Comparison of ENCODE assay signal across 11 mouse cellular contexts in genomic region chr17:29123578-29124174, GRCm38 (mm10). TPM values are rescaled to one million over a fixed set of nuclear protein-coding genes. Genes with fewer than 3 reads are reported as not detected.
DNase-seq lines count a peak whose midpoint lies in the region; ATAC-seq lines count a peak whose summit lies in the region.
"Had no signal": no experiment of that assay in that cellular context is flagged by ENCODE, and none has a peak within 500 bp of the region (broad histone marks: within the 10 kb centered on the region; RNA-seq: fewer than 3 reads in every experiment).

No protein-coding gene starts in this region.

- intact Hi-C loops in heart, postnatal 14 days (cut with DNase I): no loop called here
- intact Hi-C loops in gastrocnemius, postnatal 36 days (cut with DNase I): no loop called here

- peak overlapping the region; percentile 6 for H3K4me2 ChIP-seq in intestine, embryonic 16.5 days (ENCODE audit: low read depth, low read length)
- H3K4me2 ChIP-seq in liver, embryonic 16.5 days (ENCODE audit: low read depth, low read length): no peak overlapping the region

- no peaks in the 10 kb centered on the region for H3K9me3 ChIP-seq in intestine, embryonic 16.5 days (ENCODE audit: control insufficient read depth, low read length)
- no peaks in the 10 kb centered on the region for H3K9me3 ChIP-seq in liver, embryonic 16.5 days (replicated peaks; ENCODE audit: control insufficient read depth, low read length)
- H3K9me3 ChIP-seq: hindbrain, embryonic 10.5 days; midbrain, embryonic 10.5 days had no signal

- peak; percentile 69 for DNase-seq in heart, adult 11 months
- DNase-seq in heart, postnatal 14 days: no peak
- peak; percentile 50 for DNase-seq in 3T3-L1 (ENCODE audit: low read depth, low spot score)
- no peak for DNase-seq in cerebellum, adult 18-20 months
- no peak for DNase-seq in gastrocnemius, postnatal 36 days
- no peak for DNase-seq in layer of hippocampus, adult 9-11 months
- DNase-seq: B cell, adult 2 months had no signal

- H3K27me3 ChIP-seq in intestine, embryonic 16.5 days (replicated peaks; ENCODE audit: control insufficient read depth, insufficient read depth, low read length): no peaks in the 10 kb centered on the region
- no peaks in the 10 kb centered on the region for H3K27me3 ChIP-seq in liver, embryonic 16.5 days (ENCODE audit: control insufficient read depth, insufficient read depth, low read depth, low read length)

- peak; percentile 96 for ATAC-seq in intestine, embryonic 16.5 days
- peak; percentile 55; the same call in 1 of the 2 replicates for ATAC-seq in liver, embryonic 16.5 days (ENCODE audit: low read depth)

- H3K36me3 ChIP-seq in intestine, embryonic 16.5 days (ENCODE audit: control insufficient read depth, insufficient read depth, low read length): no peaks in the 10 kb centered on the region
- H3K36me3 ChIP-seq in liver, embryonic 16.5 days (ENCODE audit: control insufficient read depth, insufficient read depth): no peaks in the 10 kb centered on the region
- H3K36me3 ChIP-seq: hindbrain, embryonic 10.5 days; midbrain, embryonic 10.5 days had no signal

- H3K4me3 ChIP-seq in intestine, embryonic 16.5 days (ENCODE audit: low read length): no peak overlapping the region
- H3K4me3 ChIP-seq in liver, embryonic 16.5 days (ENCODE audit: low read depth, low read length): no peak overlapping the region
- H3K4me3 ChIP-seq: hindbrain, embryonic 10.5 days; midbrain, embryonic 10.5 days had no signal

- 25% methylated on average over 6 of the region's 6 CpGs for WGBS in intestine, embryonic 16.5 days
- 51% methylated on average over 6 of the region's 6 CpGs for WGBS in liver, embryonic 16.5 days (ENCODE audit: insufficient replicate concordance)

- H3K27ac ChIP-seq in intestine, embryonic 16.5 days (ENCODE audit: low read length): peak overlapping the region; percentile 83
- no peak overlapping the region for H3K27ac ChIP-seq in liver, embryonic 16.5 days (ENCODE audit: low read length)
- H3K27ac ChIP-seq: hindbrain, embryonic 10.5 days; midbrain, embryonic 10.5 days had no signal

- H3K9ac ChIP-seq in intestine, embryonic 16.5 days (ENCODE audit: low read depth, low read length): no peak overlapping the region
- no peak overlapping the region for H3K9ac ChIP-seq in liver, embryonic 16.5 days (ENCODE audit: low read depth, low read length)

- H3K4me1 ChIP-seq in intestine, embryonic 16.5 days (ENCODE audit: control insufficient read depth, insufficient read depth, low read length): peaks cover 15% of the 10 kb centered on the region
- peaks cover 3% of the 10 kb centered on the region for H3K4me1 ChIP-seq in liver, embryonic 16.5 days (ENCODE audit: control insufficient read depth, low read depth, low read length)
- H3K4me1 ChIP-seq: hindbrain, embryonic 10.5 days; midbrain, embryonic 10.5 days had no signal

RNA-seq across cellular contexts. Expression of gene Rab44, which starts 9.7 kb away (rescaled TPM):
- under 1 TPM; 0.73 to 0.76 TPM for total RNA-seq in heart, postnatal 14 days (2021)
- polyA plus RNA-seq in intestine, embryonic 16.5 days (2015; fragmentation: Nextera tagmentation; extraction: Ambion mirVana): 0.34 and 0.70 TPM in 2 replicates
- 9.9 and 10.9 TPM in 2 replicates for polyA plus RNA-seq in liver, embryonic 16.5 days (2015; fragmentation: Nextera tagmentation; extraction: Ambion mirVana)
- total RNA-seq in gastrocnemius, postnatal 36 days (2021): under 1 TPM; 0.44 to 0.59 TPM
- polyA plus RNA-seq: hindbrain, embryonic 10.5 days had no signal

RNA-seq across cellular contexts. Expression of gene Cdkn1a, which starts 32.9 kb away (rescaled TPM):
- total RNA-seq in heart, postnatal 14 days (2021): 100 to 1,000 TPM; 105 to 121 TPM
- 107 and 114 TPM in 2 replicates for polyA plus RNA-seq in intestine, embryonic 16.5 days (2015; fragmentation: Nextera tagmentation; extraction: Ambion mirVana)
- polyA plus RNA-seq in liver, embryonic 16.5 days (2015; fragmentation: Nextera tagmentation; extraction: Ambion mirVana): 12.6 and 16.5 TPM in 2 replicates
- 10 to 100 TPM; 17.6 to 27.2 TPM for total RNA-seq in gastrocnemius, postnatal 36 days (2021)

Comparison
In these comparisons a context has a peak if more than half of its experiments do, and no peak if none do; other contexts are left out.
1. DNase-seq: peak in heart, adult 11 months (single experiment) and 3T3-L1 (single experiment); none in heart, postnatal 14 days (0 of 2), cerebellum, adult 18-20 months (0 of 2), gastrocnemius, postnatal 36 days (0 of 2) and layer of hippocampus, adult 9-11 months (single experiment).